Comparison of ENCODE assay signal across 9 mouse cellular contexts in genomic region chr1:75278228-75278627, GRCm38 (mm10). TPM values are rescaled to one million over a fixed set of nuclear protein-coding genes. Genes with fewer than 3 reads are reported as not detected.
DNase-seq lines count a peak whose midpoint lies in the region; ATAC-seq and TF ChIP-seq lines count a peak whose summit lies in the region.
"Had no signal": no experiment of that assay in that cellular context is flagged by ENCODE, and none has a peak within 500 bp of the region (broad histone marks: within the 10 kb centered on the region; RNA-seq: fewer than 3 reads in every experiment).

TSS of gene Resp18 (minus strand) at chr1:75278415.

- H3K4me1 ChIP-seq in hindbrain, embryonic 15.5 days (replicated peaks), result no peaks in the 10 kb centered on the region
- H3K4me1 ChIP-seq in midbrain, embryonic 13.5 days (replicated peaks), result no peaks in the 10 kb centered on the region
- H3K4me1 ChIP-seq in lung, postnatal 0 days (ENCODE audit: insufficient read depth, low read depth, low read length), result no peaks in the 10 kb centered on the region
- H3K4me1 ChIP-seq: embryonic facial prominence, embryonic 13.5 days had no signal

- H3K36me3 ChIP-seq in hindbrain, embryonic 15.5 days, result no peaks in the 10 kb centered on the region
- no peaks in the 10 kb centered on the region for H3K36me3 ChIP-seq in midbrain, embryonic 13.5 days
- H3K36me3 ChIP-seq in lung, postnatal 0 days (ENCODE audit: insufficient read depth, low read length), result no peaks in the 10 kb centered on the region
- H3K36me3 ChIP-seq: embryonic facial prominence, embryonic 13.5 days had no signal

- H3K4me3 ChIP-seq in hindbrain, embryonic 15.5 days, result peak within 1 kb of the TSS; percentile 50
- H3K4me3 ChIP-seq in midbrain, embryonic 13.5 days (replicated peaks), result peak within 1 kb of the TSS; percentile 40
- no peak within 1 kb of the TSS for H3K4me3 ChIP-seq in lung, postnatal 0 days (ENCODE audit: low read depth, low read length)
- H3K4me3 ChIP-seq: embryonic facial prominence, embryonic 13.5 days had no signal

- WGBS in hindbrain, embryonic 15.5 days, result 3% methylated on average over 13 of the region's 13 CpGs
- 6% methylated on average over 13 of the region's 13 CpGs for WGBS in midbrain, embryonic 13.5 days
- 6% methylated on average over 13 of the region's 13 CpGs for WGBS in lung, postnatal 0 days

- no peak for DNase-seq in adrenal gland, adult 2 months
- peak; percentile 40 for DNase-seq in cerebellum, adult 8-10 months
- DNase-seq in spleen, adult 18-20 months, result no peak
- no peak for DNase-seq in lung, postnatal 0 days (ENCODE audit: low spot score)
- DNase-seq in Muller cell, postnatal 12 days (ENCODE audit: inconsistent ontology term), result no peak

- H3K27me3 ChIP-seq in hindbrain, embryonic 15.5 days, result peaks cover 8% of the 10 kb centered on the region
- H3K27me3 ChIP-seq in midbrain, embryonic 13.5 days, result peaks cover 38% of the 10 kb centered on the region
- H3K27me3 ChIP-seq in lung, postnatal 0 days (replicated peaks; ENCODE audit: insufficient read depth, low read length), result no peaks in the 10 kb centered on the region

- peak within 1 kb of the TSS; percentile 58 for H3K4me2 ChIP-seq in hindbrain, embryonic 15.5 days
- peak within 1 kb of the TSS; percentile 49 for H3K4me2 ChIP-seq in midbrain, embryonic 13.5 days (replicated peaks)
- H3K4me2 ChIP-seq in lung, postnatal 0 days (replicated peaks; ENCODE audit: low read depth, low read length), result no peak within 1 kb of the TSS
- H3K4me2 ChIP-seq: embryonic facial prominence, embryonic 13.5 days had no signal

- no peaks in the 10 kb centered on the region for H3K9me3 ChIP-seq in hindbrain, embryonic 15.5 days
- no peaks in the 10 kb centered on the region for H3K9me3 ChIP-seq in midbrain, embryonic 13.5 days
- no peaks in the 10 kb centered on the region for H3K9me3 ChIP-seq in lung, postnatal 0 days (ENCODE audit: low read length)
- H3K9me3 ChIP-seq: embryonic facial prominence, embryonic 13.5 days had no signal

- H3K27ac ChIP-seq in hindbrain, embryonic 15.5 days (replicated peaks), result peak within 1 kb of the TSS; percentile 78
- 0 out of 2 replicates have a peak within 1 kb of the TSS, but pooled peaks have one; percentile 22 for H3K27ac ChIP-seq in midbrain, embryonic 13.5 days
- no peak within 1 kb of the TSS for H3K27ac ChIP-seq in lung, postnatal 0 days (ENCODE audit: low read length)
- H3K27ac ChIP-seq: embryonic facial prominence, embryonic 13.5 days; liver, embryonic 14.5 days had no signal

- TF ChIP-seq EP300 in lung, postnatal 0 days (IDR thresholded peaks at IDR 0.05), result no peak

- no peak for TF ChIP-seq CTCF in lung, postnatal 0 days (IDR thresholded peaks at IDR 0.05)

- peak within 1 kb of the TSS; percentile 57 for H3K9ac ChIP-seq in hindbrain, embryonic 15.5 days
- peak within 1 kb of the TSS; percentile 61 for H3K9ac ChIP-seq in midbrain, embryonic 13.5 days (replicated peaks)
- H3K9ac ChIP-seq in lung, postnatal 0 days (replicated peaks; ENCODE audit: low read depth), result no peak within 1 kb of the TSS
- H3K9ac ChIP-seq: embryonic facial prominence, embryonic 13.5 days; liver, embryonic 14.5 days had no signal

- ATAC-seq in hindbrain, embryonic 15.5 days (ENCODE audit: low FRiP score, low read depth), result peak; percentile 75
- ATAC-seq in midbrain, embryonic 13.5 days, result peak; percentile 50; the same call in 1 of the 2 replicates
- no peak for ATAC-seq in lung, postnatal 0 days

RNA-seq across cellular contexts. Expression of gene Resp18, which starts in this region (rescaled TPM):
- 100 to 1,000 TPM; 127 to 192 TPM for total RNA-seq in adrenal gland, adult 2 months (2021)
- 46.3 and 69.6 TPM in 2 replicates for polyA plus RNA-seq in adrenal gland, adult 2 months (2012; rRNA removed)
- 203 and 214 TPM in 2 replicates for polyA plus RNA-seq in hindbrain, embryonic 15.5 days (2015; fragmentation: Nextera tagmentation; extraction: Ambion mirVana)
- 97.4 and 99.9 TPM in 2 replicates for polyA plus RNA-seq in midbrain, embryonic 13.5 days (2015; fragmentation: Nextera tagmentation; extraction: Ambion mirVana)
- polyA plus RNA-seq in lung, postnatal 0 days (2015; fragmentation: Nextera tagmentation; extraction: Ambion mirVana), result 1.5 and 1.8 TPM in 2 replicates
- polyA plus RNA-seq: liver, embryonic 14.5 days had no signal

Comparison
In these comparisons a context has a peak if more than half of its experiments do, and no peak if none do; other contexts are left out.
1. RNA of gene Resp18 (polyA plus RNA-seq): 203 to 214 TPM in hindbrain, embryonic 15.5 days, 97.4 to 99.9 TPM in midbrain, embryonic 13.5 days and 46.3 to 69.6 TPM in adrenal gland, adult 2 months; 1.5 to 1.8 TPM in lung, postnatal 0 days; every median in the first group is over 10 times any median in the second.